Mouse (Mus musculus): ENCODE results near the gene Gse1. TPM values are rescaled to one million over a fixed set of nuclear protein-coding genes. Genes with fewer than 3 reads are reported as not detected.

Gene Gse1
- polyA plus RNA-seq, 1 experiment from 2014 or later, result 11.3 TPM

- Histone ChIP-seq H3K36me3 (ENCODE audit: control insufficient read depth, insufficient read depth, low read length) (no peaks in the 10 kb centered on the region), H3K4me2 (replicated peaks; ENCODE audit: low read depth, low read length) (no peak overlapping the region), H3K9ac (ENCODE audit: low read depth, low read length) (no peak overlapping the region), H3K4me3 (ENCODE audit: low read length) (no peak overlapping the region), H3K27ac (ENCODE audit: low read depth, low read length) (no peak overlapping the region), H3K27me3 (ENCODE audit: control insufficient read depth, insufficient read depth, low read length) (no peaks in the 10 kb centered on the region), H3K4me1 (ENCODE audit: control insufficient read depth, insufficient read depth, low read length) (peaks cover 75% of the 10 kb centered on the region), H3K9me3 (ENCODE audit: control insufficient read depth, low read length) (no peaks in the 10 kb centered on the region)
- no peak for ATAC-seq (ENCODE audit: low FRiP score, low TSS enrichment)
- 44% methylated on average over 3 of the region's 3 CpGs for WGBS
These were observed 150.8 kb downstream of the Gse1 start for GRCm38 (mm10) chr8:120379015-120379414.

- H3K27ac ChIP-seq (ENCODE audit: low read depth, low read length), result no peak overlapping the region; the same call in 1 of the 2 replicates
- H3K36me3 ChIP-seq (ENCODE audit: control insufficient read depth, insufficient read depth, low read length), result no peaks in the 10 kb centered on the region
- no peak for ATAC-seq (ENCODE audit: low FRiP score, low TSS enrichment)
- no peak overlapping the region for H3K4me3 ChIP-seq (ENCODE audit: low read length)
- peaks cover 57% of the 10 kb centered on the region for H3K4me1 ChIP-seq (ENCODE audit: control insufficient read depth, insufficient read depth, low read length)
- 60% methylated on average over 4 of the region's 4 CpGs for WGBS
- H3K9ac ChIP-seq (ENCODE audit: low read depth, low read length), result 0 out of 2 replicates have a peak overlapping the region, but pooled peaks have one; percentile 7
- H3K4me2 ChIP-seq (replicated peaks; ENCODE audit: low read depth, low read length), result no peak overlapping the region
- no peaks in the 10 kb centered on the region for H3K27me3 ChIP-seq (ENCODE audit: control insufficient read depth, insufficient read depth, low read length)
- H3K9me3 ChIP-seq (ENCODE audit: control insufficient read depth, low read length), result no peaks in the 10 kb centered on the region
These were observed 153.6 kb downstream of the Gse1 start for GRCm38 (mm10) chr8:120381865-120382264.

DNA sequence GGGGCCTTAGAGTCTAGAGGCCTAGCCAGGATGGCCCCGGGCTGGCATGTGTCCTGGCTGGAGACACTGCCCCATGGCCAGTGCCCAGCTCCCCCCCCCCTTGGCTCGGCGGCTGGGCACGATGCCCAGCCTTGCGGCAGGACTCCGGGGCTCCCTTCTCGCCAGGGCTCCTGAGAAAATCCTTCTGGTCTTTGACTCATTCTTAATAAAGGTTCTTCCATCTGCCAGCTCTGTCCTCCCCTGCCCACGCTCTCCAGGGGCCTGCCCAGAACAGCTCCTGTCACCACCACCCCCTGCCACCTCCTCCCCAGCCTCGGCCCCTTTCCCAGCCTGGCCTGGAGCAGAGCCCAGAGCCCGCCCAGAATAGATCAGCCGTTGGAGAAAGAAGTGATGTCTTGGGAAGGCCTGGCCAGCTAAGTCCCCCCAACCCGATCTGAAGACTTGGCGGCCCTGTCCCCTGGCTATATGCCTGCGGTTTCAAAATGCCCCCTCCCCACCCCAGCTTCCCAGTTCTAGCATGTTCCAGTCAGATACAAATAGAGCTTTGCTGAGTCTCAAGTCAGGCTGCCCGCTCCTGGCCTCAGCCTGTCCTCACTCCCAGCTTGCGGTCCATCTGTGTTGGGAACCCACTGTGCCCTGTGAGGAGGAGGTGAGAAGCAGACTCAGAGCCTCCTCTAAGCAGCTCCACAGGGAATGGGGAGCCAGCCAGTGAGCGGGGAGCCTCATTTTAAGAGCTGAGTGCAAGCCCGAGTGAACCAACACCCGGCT is 154.4 kb downstream of the Gse1 start:
- H3K36me3 ChIP-seq (ENCODE audit: control insufficient read depth, insufficient read depth, low read length), result no peaks in the 10 kb centered on the region
- no peaks in the 10 kb centered on the region for H3K27me3 ChIP-seq (ENCODE audit: control insufficient read depth, insufficient read depth, low read length)
- WGBS, result 73% methylated on average over 19 of the region's 19 CpGs
- no peaks in the 10 kb centered on the region for H3K9me3 ChIP-seq (ENCODE audit: control insufficient read depth, low read length)
- peak overlapping the region; percentile 42; the same call in 1 of the 2 replicates for H3K27ac ChIP-seq (ENCODE audit: low read depth, low read length)
- no peak overlapping the region for H3K4me3 ChIP-seq (ENCODE audit: low read length)
- H3K4me1 ChIP-seq (ENCODE audit: control insufficient read depth, insufficient read depth, low read length), result peaks cover 56% of the 10 kb centered on the region
- ATAC-seq (ENCODE audit: low FRiP score, low TSS enrichment), result peak; percentile 24; the same call in 1 of the 2 replicates
- H3K4me2 ChIP-seq (replicated peaks; ENCODE audit: low read depth, low read length), result no peak overlapping the region
- 0 out of 2 replicates have a peak overlapping the region, but pooled peaks have one; percentile 7 for H3K9ac ChIP-seq (ENCODE audit: low read depth, low read length)

DNA sequence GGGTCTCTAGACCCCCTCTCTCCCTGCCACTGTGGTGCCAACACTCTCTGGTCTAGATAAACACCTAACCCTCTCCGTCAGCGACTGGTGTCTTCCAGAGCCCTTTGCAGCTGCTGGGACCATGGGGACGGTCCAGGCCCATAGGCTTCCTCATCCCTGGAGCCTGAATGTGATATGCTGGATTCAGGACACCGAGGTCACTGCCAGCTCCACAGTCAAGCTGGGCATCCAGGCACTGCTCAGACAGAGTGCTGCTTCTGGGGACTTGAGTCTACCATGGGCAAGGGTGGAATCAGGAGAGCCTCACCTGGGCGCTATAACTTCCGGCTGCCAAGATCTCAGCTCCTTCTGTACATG is 154.9 kb downstream of the Gse1 start:
- Histone ChIP-seq H3K36me3 (ENCODE audit: control insufficient read depth, insufficient read depth, low read length) (no peaks in the 10 kb centered on the region), H3K27me3 (ENCODE audit: control insufficient read depth, insufficient read depth, low read length) (no peaks in the 10 kb centered on the region), H3K27ac (ENCODE audit: low read depth, low read length) (peak overlapping the region; percentile 42; the same call in 1 of the 2 replicates), H3K4me3 (ENCODE audit: low read length) (no peak overlapping the region), H3K4me1 (ENCODE audit: control insufficient read depth, insufficient read depth, low read length) (peaks cover 54% of the 10 kb centered on the region), H3K4me2 (replicated peaks; ENCODE audit: low read depth, low read length) (no peak overlapping the region), H3K9me3 (ENCODE audit: control insufficient read depth, low read length) (no peaks in the 10 kb centered on the region), H3K9ac (ENCODE audit: low read depth, low read length) (no peak overlapping the region)
- no peak for ATAC-seq (ENCODE audit: low FRiP score, low TSS enrichment)
- 71% methylated on average over 6 of the region's 6 CpGs for WGBS

- Histone ChIP-seq H3K4me2 (replicated peaks; ENCODE audit: low read depth, low read length) (no peak overlapping the region), H3K9ac (ENCODE audit: low read depth, low read length) (no peak overlapping the region), H3K36me3 (ENCODE audit: control insufficient read depth, insufficient read depth, low read length) (no peaks in the 10 kb centered on the region), H3K27ac (ENCODE audit: low read depth, low read length) (no peak overlapping the region), H3K4me1 (ENCODE audit: control insufficient read depth, insufficient read depth, low read length) (peaks cover 50% of the 10 kb centered on the region), H3K9me3 (ENCODE audit: control insufficient read depth, low read length) (no peaks in the 10 kb centered on the region), H3K27me3 (ENCODE audit: control insufficient read depth, insufficient read depth, low read length) (no peaks in the 10 kb centered on the region), H3K4me3 (ENCODE audit: low read length) (no peak overlapping the region)
- 23% methylated on average over 6 of the region's 6 CpGs for WGBS
- no peak for ATAC-seq (ENCODE audit: low FRiP score, low TSS enrichment)
These were observed 155.5 kb downstream of the Gse1 start for GRCm38 (mm10) chr8:120383713-120384112.

DNA sequence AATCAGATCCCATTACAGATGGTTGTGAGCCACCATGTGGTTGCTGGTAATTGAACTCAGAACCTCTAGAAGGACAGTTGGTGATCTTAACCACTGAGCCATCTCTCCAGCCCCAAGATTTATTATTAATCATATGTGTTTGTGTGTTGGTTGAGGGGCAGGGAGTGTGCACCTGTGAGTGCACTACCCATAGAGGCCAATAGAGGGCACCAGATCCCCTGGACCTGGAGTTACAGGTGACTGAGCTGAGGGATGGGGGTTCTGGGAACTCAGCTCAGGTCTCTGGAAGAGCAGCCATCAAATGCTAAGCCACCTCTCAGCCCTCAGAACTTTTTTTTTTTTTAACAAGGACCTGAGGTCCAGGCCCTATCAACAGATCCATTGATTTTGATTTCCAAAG is 156.5 kb downstream of the Gse1 start:
- Histone ChIP-seq H3K9me3 (ENCODE audit: control insufficient read depth, low read length) (no peaks in the 10 kb centered on the region), H3K27ac (ENCODE audit: low read depth, low read length) (no peak overlapping the region), H3K4me1 (ENCODE audit: control insufficient read depth, insufficient read depth, low read length) (peaks cover 43% of the 10 kb centered on the region), H3K4me2 (replicated peaks; ENCODE audit: low read depth, low read length) (no peak overlapping the region), H3K27me3 (ENCODE audit: control insufficient read depth, insufficient read depth, low read length) (no peaks in the 10 kb centered on the region), H3K36me3 (ENCODE audit: control insufficient read depth, insufficient read depth, low read length) (no peaks in the 10 kb centered on the region), H3K9ac (ENCODE audit: low read depth, low read length) (no peak overlapping the region), H3K4me3 (ENCODE audit: low read length) (no peak overlapping the region)
- no peak for ATAC-seq (ENCODE audit: low FRiP score, low TSS enrichment)

DNA sequence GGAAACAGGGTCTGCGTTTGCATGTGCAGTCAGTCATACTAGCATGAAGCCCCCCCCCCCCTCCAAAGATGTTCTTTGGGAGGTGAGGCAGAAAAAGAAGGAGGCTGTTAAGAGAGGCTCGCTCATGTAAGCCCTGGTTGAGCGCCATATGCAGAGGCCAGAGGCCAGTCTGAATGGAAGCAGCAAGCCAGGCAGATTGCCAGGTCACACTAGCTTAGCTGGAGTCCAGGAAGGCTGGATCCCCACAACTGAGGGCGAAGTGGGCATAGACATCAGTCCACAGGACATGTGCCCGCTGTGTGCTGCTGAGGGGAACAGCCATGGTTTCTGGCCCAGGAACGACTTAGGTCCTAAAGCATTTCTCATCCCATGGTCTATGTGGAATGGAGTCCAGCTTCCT is 160.0 kb downstream of the Gse1 start:
- Histone ChIP-seq H3K27ac (ENCODE audit: low read depth, low read length) (no peak overlapping the region), H3K4me1 (ENCODE audit: control insufficient read depth, insufficient read depth, low read length) (peaks cover 54% of the 10 kb centered on the region)
- no peak for ATAC-seq (ENCODE audit: low FRiP score, low TSS enrichment)

GRCm38 (mm10) chr8:120390598-120390997 is 162.3 kb downstream of the Gse1 start:
- Histone ChIP-seq H3K4me3 (ENCODE audit: low read length) (no peak overlapping the region), H3K4me2 (replicated peaks; ENCODE audit: low read depth, low read length) (no peak overlapping the region), H3K9me3 (ENCODE audit: control insufficient read depth, low read length) (no peaks in the 10 kb centered on the region), H3K9ac (ENCODE audit: low read depth, low read length) (no peak overlapping the region), H3K27ac (ENCODE audit: low read depth, low read length) (no peak overlapping the region), H3K36me3 (ENCODE audit: control insufficient read depth, insufficient read depth, low read length) (no peaks in the 10 kb centered on the region), H3K27me3 (ENCODE audit: control insufficient read depth, insufficient read depth, low read length) (no peaks in the 10 kb centered on the region; the same call in 1 of the 2 replicates), H3K4me1 (ENCODE audit: control insufficient read depth, insufficient read depth, low read length) (peaks cover 56% of the 10 kb centered on the region)
- ATAC-seq (ENCODE audit: low FRiP score, low TSS enrichment), result no peak
- WGBS, result 65% methylated on average over 7 of the region's 7 CpGs

More for the DNA sequence above, 160.0 kb downstream of the Gse1 start:
- no peaks in the 10 kb centered on the region; the same call in 1 of the 2 replicates for H3K27me3 ChIP-seq (ENCODE audit: control insufficient read depth, insufficient read depth, low read length)
- no peaks in the 10 kb centered on the region for H3K9me3 ChIP-seq (ENCODE audit: control insufficient read depth, low read length)
- 83% methylated on average over 6 of the region's 6 CpGs for WGBS
- H3K9ac ChIP-seq (ENCODE audit: low read depth, low read length), result no peak overlapping the region
- no peak overlapping the region for H3K4me2 ChIP-seq (replicated peaks; ENCODE audit: low read depth, low read length)
- H3K4me3 ChIP-seq (ENCODE audit: low read length), result no peak overlapping the region
- no peaks in the 10 kb centered on the region for H3K36me3 ChIP-seq (ENCODE audit: control insufficient read depth, insufficient read depth, low read length)

DNA sequence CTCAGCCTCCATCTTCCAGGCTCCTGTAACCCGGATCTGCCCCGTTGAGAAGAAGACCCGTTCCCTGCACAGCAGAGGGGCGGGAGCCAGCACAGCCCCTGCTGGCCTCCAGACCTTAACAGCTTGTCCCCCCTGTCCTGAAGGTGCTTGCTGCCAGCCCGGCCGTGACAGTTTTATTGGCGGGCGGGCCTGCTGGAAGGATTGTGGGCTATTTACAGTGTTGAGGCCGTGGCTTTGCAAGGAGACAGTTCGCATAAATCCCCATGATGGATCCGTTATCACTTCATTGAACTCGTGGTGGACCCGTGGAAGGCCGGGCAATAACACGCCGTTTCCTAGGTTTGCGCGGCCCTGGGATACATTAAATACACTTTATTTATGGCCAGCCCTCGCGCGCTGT is 163.6 kb downstream of the Gse1 start:
- no peaks in the 10 kb centered on the region for H3K36me3 ChIP-seq (ENCODE audit: control insufficient read depth, insufficient read depth, low read length)
- ATAC-seq (ENCODE audit: low FRiP score, low TSS enrichment), result peak; percentile 66
- H3K4me2 ChIP-seq (replicated peaks; ENCODE audit: low read depth, low read length), result 0 out of 2 replicates have a peak overlapping the region, but pooled peaks have one; percentile 5
- 14% methylated on average over 21 of the region's 21 CpGs for whole genome bisulfite sequencing
- H3K9ac ChIP-seq (ENCODE audit: low read depth, low read length), result no peak overlapping the region
- no peak overlapping the region for H3K4me3 ChIP-seq (ENCODE audit: low read length)
- H3K4me1 ChIP-seq (ENCODE audit: control insufficient read depth, insufficient read depth, low read length), result peaks cover 49% of the 10 kb centered on the region
- H3K9me3 ChIP-seq (ENCODE audit: control insufficient read depth, low read length), result no peaks in the 10 kb centered on the region
- H3K27me3 ChIP-seq (ENCODE audit: control insufficient read depth, insufficient read depth, low read length), result no peaks in the 10 kb centered on the region; the same call in 1 of the 2 replicates
- H3K27ac ChIP-seq (ENCODE audit: low read depth, low read length), result no peak overlapping the region

All from kidney, embryonic 14.5 days (tissue).